Mouse (Mus musculus) intestine, postnatal 0 days (tissue): Measurements from ENCODE around the gene Frrs1l. TPM values are rescaled to one million over a fixed set of nuclear protein-coding genes. Genes with fewer than 3 reads are reported as not detected.

ENCODE experiments used
- ATAC-seq: fragments of 200-750 bp; cut with Nextera tagmentation; 2 replicates; pipeline ENCODE4 v1.8.0; 2017; ENCODE audit warnings: mild to moderate bottlenecking, moderate TSS enrichment, moderate library complexity
- H3K27ac ChIP-seq: fragments of 300-500 bp; sonication (generic); 2 replicates; pipeline ENCODE4 v1.5.1; 2014; ENCODE audit warnings: mild to moderate bottlenecking, low read depth, low read length, moderate library complexity
- H3K27me3 ChIP-seq: fragments of 300-500 bp; sonication (generic); replicated peaks from 2 replicates; pipeline ENCODE4 v1.6.1; 2014; ENCODE audit warnings: low read length, mixed read lengths; ENCODE audit not compliant: control insufficient read depth, insufficient read depth
- H3K36me3 ChIP-seq: fragments of 300-500 bp; sonication (generic); 2 replicates; pipeline ENCODE4 v1.6.1; 2014; ENCODE audit warnings: mild to moderate bottlenecking, moderate library complexity; ENCODE audit not compliant: control insufficient read depth, insufficient read depth
- H3K4me1 ChIP-seq: fragments of 300-500 bp; sonication (generic); replicated peaks from 2 replicates; pipeline ENCODE4 v1.6.1; 2014; ENCODE audit warnings: antibody characterized with exemption, low read length, mixed read lengths; ENCODE audit not compliant: control insufficient read depth, insufficient read depth
- H3K4me2 ChIP-seq: fragments of 300-500 bp; sonication (generic); replicated peaks from 2 replicates; pipeline ENCODE4 v1.6.1; 2014; ENCODE audit warnings: low read depth, mild to moderate bottlenecking, moderate library complexity
- H3K4me3 ChIP-seq: fragments of 300-500 bp; sonication (generic); 2 replicates; pipeline ENCODE4 v1.5.1; 2014; ENCODE audit warnings: low read depth, low read length
- H3K9ac ChIP-seq: fragments of 300-500 bp; sonication (generic); 2 replicates; pipeline ENCODE4 v1.6.1; 2014; ENCODE audit warnings: mild to moderate bottlenecking, low read depth, low read length
- H3K9me3 ChIP-seq: fragments of 300-500 bp; sonication (generic); 2 replicates; pipeline ENCODE4 v1.6.1; 2016; ENCODE audit warnings: mixed run types; ENCODE audit not compliant: control insufficient read depth
- CTCF ChIP-seq: sonication (generic); IDR thresholded peaks from 2 replicates; pipeline ENCODE4 v1.5.1; 2016; ENCODE audit warnings: low read depth, mild to moderate bottlenecking, control low read depth, antibody characterized with exemption, moderate library complexity
- WGBS: fragments of 180-500 bp; shearing (Covaris S2); extraction: QIAGEN DNeasy Blood & Tissue Kit; methylation state at CpG from one replicate; pipeline ENCODE4 v1.1.7; 2014; 5-methylcytosine and 5-hydroxymethylcytosine counted together
- polyA plus RNA-seq: library from polyadenylated mRNA; unstranded; fragments of >200 nt; fragmentation: Nextera tagmentation; extraction: Ambion mirVana; gene quantifications from 2 replicates; pipeline ENCODE4 v1.2.1, GENCODE M21; 2015

The Frrs1l gene
- polyA plus RNA-seq, 1 experiment from 2014 or later: 0.18 TPM

GRCm38 (mm10) chr4:57023527-57023926, 33.3 kb upstream of the Frrs1l start:
- TF ChIP-seq CTCF: no peak
- Histone ChIP-seq H3K27ac (no peak overlapping the region), H3K36me3 (no peaks in the 10 kb centered on the region), H3K4me3 (no peak overlapping the region), H3K4me1 (no peaks in the 10 kb centered on the region), H3K4me2 (no peak overlapping the region), H3K9ac (no peak overlapping the region), H3K9me3 (no peaks in the 10 kb centered on the region), H3K27me3 (no peaks in the 10 kb centered on the region)
- no peak for ATAC-seq
- 66% methylated on average over 3 of the region's 3 CpGs for WGBS

DNA sequence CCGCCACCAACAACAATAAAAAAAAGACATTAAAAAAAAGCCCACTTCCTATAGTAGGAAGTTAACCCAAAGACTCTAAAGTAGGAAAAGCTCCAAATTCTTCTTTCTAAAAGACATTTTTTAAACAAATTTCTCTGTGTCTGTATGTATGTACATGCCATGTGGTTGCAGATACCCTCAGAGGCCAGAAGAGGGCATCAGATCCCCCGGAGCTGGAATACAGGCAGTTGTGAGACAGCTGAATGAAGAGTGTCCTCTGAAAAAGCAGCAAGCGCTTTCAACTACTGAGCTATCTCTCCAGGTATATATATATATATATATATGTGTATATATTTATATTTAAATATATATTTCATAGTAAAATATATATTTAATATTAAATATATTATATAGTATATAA, 31.1 kb upstream of the Frrs1l start:
- H3K9ac ChIP-seq: no peak overlapping the region
- 94% methylated on average over 3 of the region's 3 CpGs for WGBS
- no peaks in the 10 kb centered on the region for H3K9me3 ChIP-seq
- no peak overlapping the region for H3K4me2 ChIP-seq
- H3K27me3 ChIP-seq: no peaks in the 10 kb centered on the region
- no peaks in the 10 kb centered on the region for H3K4me1 ChIP-seq
- H3K36me3 ChIP-seq: no peaks in the 10 kb centered on the region
- H3K27ac ChIP-seq: no peak overlapping the region
- no peak for ATAC-seq
- no peak overlapping the region for H3K4me3 ChIP-seq
- TF ChIP-seq CTCF: peak; percentile 37

DNA sequence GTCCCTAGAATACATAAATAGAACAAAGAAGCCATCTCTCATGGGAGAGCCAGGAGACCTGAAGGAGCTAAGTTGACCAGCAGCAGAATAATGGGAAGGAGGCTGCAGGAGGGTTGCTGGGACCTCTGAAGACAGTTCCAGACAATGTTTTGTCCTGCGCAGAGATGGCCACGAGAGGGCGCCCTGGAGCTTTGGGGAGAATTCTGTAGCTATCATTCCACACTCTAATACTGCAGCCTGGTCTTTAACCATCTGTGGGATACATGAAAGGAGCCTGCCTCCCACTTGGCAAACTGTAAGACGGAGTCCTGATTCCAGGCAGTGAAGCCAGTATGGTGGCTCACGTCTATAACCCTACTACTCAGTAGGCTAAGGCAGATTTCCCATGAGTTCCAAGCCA, 27.0 kb upstream of the Frrs1l start:
- peak; percentile 91 for TF ChIP-seq CTCF
- Histone ChIP-seq H3K27ac (no peak overlapping the region), H3K4me3 (no peak overlapping the region), H3K9me3 (no peaks in the 10 kb centered on the region), H3K4me1 (no peaks in the 10 kb centered on the region), H3K9ac (no peak overlapping the region), H3K27me3 (no peaks in the 10 kb centered on the region), H3K4me2 (no peak overlapping the region), H3K36me3 (no peaks in the 10 kb centered on the region)
- WGBS: 19% methylated on average over 5 of the region's 5 CpGs
- ATAC-seq: no peak; the same call in 1 of the 2 replicates

DNA sequence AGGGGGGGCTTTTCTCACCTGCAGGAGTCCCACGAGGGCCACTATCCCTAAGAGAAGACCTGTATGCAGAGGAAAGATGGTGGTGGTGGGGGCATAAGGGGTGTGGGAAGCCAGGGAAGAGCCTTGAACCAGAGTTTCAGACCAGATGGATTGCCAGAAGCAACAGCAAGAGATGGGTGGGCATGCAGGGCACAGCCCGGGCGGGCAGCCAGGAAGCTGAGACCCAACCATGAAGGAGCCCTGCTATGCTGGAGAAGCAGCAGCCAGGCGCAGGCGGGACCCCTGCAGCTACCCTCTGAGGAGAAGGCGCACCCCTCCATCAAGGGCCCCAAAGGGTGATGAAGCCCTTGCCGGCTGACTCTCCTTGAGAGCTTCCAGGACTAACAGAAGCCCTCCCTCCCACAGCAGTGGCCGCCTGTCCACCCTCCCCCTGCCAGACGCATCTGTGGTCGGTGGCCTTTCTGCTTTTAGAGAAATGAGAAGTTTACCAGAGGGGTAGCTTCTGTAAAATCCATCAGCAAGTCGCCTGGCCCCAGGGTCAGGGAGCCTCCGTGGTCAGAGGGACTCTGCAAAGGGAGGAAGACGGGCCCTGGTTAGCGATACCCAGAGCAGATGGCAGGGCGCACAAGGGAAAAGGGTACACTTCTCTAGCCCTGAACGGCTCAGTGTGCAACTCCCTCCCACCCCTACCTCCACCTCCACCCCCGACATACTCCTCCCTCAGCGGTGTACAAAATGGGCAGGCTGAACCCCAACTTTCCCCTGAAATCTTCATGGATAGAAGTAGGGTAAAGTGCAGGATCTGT, 26.4 kb upstream of the Frrs1l start:
- Histone ChIP-seq H3K9ac (no peak overlapping the region), H3K4me2 (no peak overlapping the region), H3K9me3 (no peaks in the 10 kb centered on the region), H3K4me3 (no peak overlapping the region), H3K36me3 (no peaks in the 10 kb centered on the region), H3K4me1 (no peaks in the 10 kb centered on the region), H3K27me3 (no peaks in the 10 kb centered on the region), H3K27ac (no peak overlapping the region)
- ATAC-seq: no peak
- WGBS: 56% methylated on average over 18 of the region's 18 CpGs
- TF ChIP-seq CTCF: no peak

DNA sequence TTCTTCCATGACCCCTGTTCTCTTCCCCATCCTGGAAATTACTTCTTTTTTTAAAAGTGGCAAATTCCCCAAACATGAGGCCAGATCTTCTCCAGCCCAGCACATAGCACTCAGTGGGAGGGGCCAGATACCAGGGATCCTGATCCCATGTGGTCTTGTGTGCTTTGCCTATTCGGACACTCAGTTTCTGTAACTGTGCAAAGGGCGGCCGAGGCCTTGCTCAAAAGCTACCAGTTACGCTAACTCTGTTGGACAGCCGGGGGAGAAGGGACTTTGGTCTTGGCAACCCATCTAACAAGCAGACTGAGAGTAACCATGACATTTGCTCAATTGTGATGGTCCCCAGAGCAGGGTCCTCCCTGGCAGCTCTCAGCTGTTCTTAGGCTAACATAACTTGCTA, 24.8 kb upstream of the Frrs1l start:
- H3K4me3 ChIP-seq: no peak overlapping the region
- H3K4me2 ChIP-seq: no peak overlapping the region
- no peak overlapping the region for H3K9ac ChIP-seq
- ATAC-seq: no peak
- H3K27ac ChIP-seq: no peak overlapping the region
- WGBS: 87% methylated on average over 5 of the region's 5 CpGs
- H3K27me3 ChIP-seq: no peaks in the 10 kb centered on the region
- no peak for TF ChIP-seq CTCF
- H3K4me1 ChIP-seq: no peaks in the 10 kb centered on the region
- H3K9me3 ChIP-seq: no peaks in the 10 kb centered on the region
- H3K36me3 ChIP-seq: no peaks in the 10 kb centered on the region

GRCm38 (mm10) chr4:57011454-57012046, 21.4 kb upstream of the Frrs1l start:
- no peak for ATAC-seq
- H3K36me3 ChIP-seq: no peaks in the 10 kb centered on the region
- H3K9ac ChIP-seq: no peak overlapping the region
- H3K27ac ChIP-seq: no peak overlapping the region
- no peak for TF ChIP-seq CTCF
- no peak overlapping the region for H3K4me3 ChIP-seq
- H3K4me1 ChIP-seq: no peaks in the 10 kb centered on the region
- H3K27me3 ChIP-seq: no peaks in the 10 kb centered on the region
- 60% methylated on average over 8 of the region's 8 CpGs for WGBS
- no peak overlapping the region for H3K4me2 ChIP-seq
- H3K9me3 ChIP-seq: no peaks in the 10 kb centered on the region
